Mouse (Mus musculus): Measurements from ENCODE around the gene Trip11.

Gene Trip11

DNA sequence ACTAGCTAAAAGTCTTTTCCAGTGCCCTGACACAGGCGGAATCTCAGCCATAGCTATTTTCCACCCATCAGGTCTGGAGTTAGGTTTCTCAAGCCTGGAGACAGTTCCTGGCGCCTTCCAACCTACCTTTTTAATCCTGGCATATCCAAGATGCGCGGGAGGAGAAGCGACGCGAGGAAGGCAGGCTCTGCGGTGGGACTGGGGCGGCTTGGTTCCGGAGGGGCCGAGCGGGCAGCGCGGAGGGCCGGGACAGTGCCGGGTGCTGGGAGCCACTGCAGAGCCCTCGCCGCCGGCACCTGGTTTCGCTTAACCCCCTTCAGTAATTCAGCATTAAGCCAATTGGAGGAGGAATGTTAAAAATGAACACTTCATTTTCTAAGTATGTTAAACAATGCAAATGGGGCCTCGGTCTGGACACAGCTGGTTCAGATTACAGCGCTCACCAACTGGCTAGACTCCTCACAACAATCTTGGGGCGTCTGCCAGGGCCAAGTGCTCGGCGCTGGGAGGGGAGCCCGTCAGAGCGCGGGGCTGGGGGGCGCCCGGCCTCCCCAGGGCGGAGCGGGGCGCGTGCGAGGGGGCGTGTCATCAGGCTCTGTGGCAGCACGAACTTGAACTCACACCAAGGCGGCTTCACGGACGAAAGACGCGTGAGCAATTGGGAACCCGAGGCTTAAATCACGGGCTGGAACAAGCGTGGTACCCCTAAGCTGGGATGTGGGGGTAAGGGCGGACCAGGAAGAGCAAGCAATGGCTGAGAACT lies 94.3 kb downstream of the Trip11 start, which contains the start of gene Fbln5:
Fbln5 (minus strand) TSS at position 448 of the 763 bp plus-strand sequence.
- DNase-seq, result no peak

DNA sequence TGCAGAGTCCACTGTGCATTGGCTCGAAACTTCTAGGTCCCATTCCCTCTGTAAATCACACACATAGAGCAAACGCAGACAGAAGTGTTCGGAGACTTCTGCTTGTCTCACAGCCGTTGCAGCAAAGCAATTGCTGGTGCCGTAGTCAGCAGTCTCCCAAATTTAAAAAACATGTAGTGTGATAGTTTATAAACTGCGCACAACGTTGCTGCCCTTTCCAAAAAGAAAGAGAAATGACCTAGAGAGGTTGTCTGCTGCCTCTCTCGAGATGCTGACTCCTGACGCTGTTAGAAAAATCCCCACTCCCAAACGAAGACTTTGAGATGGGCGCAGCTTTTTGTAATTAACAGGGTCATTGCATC lies 94.8 kb downstream of the Trip11 start:
- DNase-seq, result no peak

DNA sequence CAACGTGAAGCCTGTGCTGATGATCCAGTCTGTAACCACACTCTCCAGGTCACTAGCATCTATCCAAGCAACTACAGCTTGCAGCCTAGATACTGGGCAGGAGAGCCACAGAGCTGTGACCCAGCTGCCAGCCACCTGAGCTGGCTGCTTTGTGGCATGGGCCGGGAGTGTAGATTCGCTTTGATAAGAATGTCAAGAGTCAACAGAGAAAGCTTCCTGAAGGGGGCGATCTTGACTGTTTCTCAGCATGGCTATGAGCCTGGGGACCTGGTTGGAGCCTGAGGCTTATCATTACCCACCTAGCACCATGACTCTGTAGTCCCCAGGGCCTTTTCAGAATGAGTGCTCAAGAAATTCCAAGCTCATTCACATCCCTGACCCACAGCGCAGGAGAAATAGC lies 96.3 kb downstream of the Trip11 start:
- DNase-seq, result no peak

DNA sequence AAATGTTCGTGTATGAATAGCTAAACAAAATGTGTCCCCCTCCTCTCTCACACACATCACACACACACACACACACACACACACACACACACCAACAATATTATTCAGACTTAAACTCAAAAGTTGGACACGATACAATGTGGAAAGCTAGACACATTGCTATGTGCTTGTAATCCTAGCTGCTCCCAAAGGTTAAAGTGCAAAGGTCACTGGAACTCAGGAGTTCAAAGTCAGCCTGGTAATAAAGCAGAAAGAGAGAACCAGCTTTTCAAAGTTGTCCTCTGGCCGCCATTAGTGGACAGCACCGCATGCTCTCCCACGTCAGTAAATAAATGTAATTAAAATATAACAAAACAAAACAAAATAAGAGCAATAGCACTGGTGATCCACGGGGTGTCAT lies 97.3 kb downstream of the Trip11 start:
- DNase-seq, result no peak

DNA sequence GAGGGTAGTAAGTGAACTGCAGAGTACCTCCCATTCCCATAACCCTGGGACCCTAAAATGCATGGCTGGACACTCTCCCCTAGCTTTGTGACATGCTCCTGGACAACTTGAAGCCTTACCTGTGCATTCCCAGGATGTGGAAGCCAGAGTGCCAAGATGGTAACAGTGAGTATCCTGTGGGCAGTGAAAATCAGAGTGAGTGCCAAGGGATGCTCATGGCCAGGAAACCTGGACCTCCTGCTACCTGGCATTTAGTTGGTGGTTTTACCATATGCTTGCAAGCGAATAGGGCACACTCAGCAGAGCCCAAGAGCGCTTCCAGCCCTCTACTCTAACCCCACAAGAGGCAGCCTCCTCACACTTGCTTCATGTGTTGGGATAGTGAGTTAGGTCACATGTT lies 98.6 kb downstream of the Trip11 start:
- DNase-seq, result no peak

DNA sequence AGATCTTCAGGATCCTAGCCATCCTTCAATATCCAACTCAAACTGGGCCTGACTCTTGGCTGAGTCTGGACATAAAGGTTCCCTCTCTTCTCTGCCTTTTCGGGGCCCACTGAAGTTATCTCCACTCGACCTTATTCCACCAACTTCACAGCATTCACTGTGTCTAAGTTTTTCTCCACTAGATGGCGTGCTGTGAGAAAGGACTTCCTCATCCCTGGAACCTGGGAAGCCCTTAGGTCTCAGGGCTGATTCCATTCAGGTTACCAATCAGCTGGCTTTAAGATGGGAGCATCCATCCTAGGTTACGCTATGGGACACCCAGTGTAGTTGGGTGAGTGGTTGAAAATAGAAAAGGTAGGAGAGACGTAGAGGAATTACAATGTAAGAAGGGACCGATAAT lies 101.9 kb downstream of the Trip11 start:
- no peak for DNase-seq

DNA sequence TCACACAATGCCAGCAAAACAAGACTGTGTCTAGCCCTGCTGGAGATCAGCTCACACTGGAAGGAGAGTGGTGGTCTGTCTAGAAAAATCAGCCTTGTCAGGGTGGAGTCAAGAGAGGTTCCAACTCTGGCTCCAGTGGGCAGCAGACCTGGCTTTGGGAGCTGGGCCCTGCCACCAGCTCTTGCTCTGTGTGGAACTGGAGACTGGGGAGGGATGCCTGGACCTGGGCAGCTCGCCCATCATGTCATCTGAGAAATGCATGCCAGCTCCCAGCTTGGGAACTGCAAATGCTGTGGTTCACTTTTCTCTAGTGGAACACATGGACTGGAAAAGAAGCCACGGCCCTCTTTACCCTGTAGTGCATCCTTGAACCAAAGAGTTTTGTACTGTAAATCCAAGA lies 102.6 kb downstream of the Trip11 start:
- DNase-seq, result no peak

DNA sequence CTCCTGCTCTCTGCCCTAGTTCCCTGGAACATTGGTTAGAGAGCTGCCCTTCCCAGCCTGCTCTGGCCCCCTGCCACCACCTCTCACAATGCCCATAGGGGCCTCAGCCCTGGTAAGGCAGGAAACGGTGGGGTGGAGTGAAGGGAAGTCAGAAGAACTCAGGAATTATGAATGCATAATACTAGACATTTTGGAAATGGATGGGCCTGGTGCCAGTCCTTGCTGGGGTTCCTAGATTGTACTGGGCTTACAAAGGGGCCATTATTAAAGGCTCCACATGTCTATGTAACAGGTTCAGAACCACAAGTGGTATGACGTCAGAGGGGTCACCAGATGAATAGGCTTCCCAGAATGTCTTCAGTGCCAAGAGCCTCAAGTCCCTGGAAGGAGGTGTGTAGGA lies 105.7 kb downstream of the Trip11 start:
- DNase-seq, result no peak

DNA sequence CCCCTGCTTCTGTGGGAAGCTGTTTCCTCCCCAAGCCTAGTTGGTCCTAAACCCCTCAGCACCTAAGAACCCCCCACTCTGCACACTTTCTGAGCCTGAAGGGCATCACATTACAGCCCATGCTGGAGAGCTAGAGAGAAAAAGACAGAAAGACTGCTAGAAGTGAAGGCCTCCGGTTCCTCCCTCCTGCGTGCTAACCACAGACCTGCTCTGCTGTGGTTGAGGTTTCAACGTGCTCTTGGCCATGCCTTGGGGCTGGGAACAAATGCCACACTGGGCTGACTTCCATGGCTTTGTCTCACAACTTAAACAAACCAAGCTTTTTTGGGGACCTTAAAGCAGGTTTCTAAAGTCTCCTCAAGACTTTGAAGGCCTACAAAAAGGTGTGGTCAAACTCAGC lies 110.6 kb downstream of the Trip11 start:
- DNase-seq, result no peak

DNA sequence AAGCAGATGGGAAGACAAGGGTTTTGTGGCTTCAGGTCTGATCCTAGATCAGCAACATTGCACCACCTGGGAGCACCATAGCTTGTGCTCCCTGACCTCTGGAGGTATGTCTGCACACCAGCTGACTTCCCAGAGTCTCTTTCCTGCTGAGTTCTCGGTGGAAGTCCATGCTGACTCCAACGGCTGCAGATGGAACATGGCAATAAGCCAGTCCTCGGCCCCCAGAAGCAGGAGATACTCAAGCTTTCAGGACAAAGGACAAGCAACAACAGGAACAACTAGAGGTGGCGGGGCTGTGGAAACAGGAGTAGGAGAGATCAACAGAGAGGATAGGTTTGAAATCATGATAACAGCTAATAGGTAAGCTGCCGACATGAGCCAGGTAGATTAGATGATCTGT lies 111.3 kb downstream of the Trip11 start:
- no peak for DNase-seq

DNA sequence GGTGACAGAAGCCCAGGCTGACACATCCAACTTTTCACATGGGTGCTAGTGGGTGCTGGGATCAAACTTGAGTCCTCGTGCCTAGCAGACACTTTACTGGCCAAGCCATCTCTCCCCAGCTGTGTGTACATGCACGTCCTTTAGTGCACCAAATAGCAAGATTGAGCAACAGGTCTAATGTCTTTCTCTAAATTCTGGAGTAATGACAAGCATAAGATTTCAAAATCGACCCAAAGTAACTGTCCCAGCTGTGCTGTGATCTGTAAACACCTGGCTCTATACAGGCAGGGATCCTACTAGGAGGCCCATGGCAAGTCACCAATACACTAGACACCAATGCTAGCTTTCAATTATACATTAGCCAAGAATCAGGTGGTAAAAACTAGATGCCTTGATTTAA lies 112.0 kb downstream of the Trip11 start:
- DNase-seq, result no peak

DNA sequence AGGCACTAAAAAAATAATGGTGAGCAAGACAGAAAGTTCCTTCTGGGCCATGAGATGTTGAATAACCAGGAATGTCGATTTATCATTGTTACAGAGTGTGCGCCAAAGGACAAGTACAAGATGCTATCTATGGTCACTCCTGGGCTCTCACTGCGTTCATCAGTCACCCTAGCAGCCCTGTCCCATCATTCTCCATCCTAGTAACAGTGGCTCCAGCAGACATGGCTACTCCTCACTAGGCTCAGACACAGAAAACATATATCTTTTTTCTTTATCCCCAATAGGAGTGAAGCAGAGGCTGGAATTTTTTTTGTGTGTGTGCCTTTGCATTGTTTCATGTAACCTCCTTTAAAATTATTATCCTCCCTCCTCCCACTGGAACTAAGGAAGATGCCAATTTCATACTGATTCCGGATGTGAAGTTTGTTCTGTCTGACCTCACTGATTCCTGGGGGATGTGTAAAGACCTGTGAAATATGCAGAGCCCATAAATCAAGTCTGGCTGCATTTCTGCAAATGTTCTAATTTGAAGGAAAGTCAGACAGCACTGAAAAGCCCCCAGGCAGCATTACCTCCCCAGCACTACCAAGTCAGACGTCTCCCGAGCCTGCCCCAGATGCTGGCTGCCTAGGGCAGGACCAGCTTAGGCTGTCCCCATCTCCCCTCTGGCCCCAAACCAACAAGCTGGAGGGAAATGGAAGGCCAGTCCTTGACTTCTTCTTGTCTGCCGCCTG lies 114.7 kb downstream of the Trip11 start:
- DNase-seq, result no peak

DNA sequence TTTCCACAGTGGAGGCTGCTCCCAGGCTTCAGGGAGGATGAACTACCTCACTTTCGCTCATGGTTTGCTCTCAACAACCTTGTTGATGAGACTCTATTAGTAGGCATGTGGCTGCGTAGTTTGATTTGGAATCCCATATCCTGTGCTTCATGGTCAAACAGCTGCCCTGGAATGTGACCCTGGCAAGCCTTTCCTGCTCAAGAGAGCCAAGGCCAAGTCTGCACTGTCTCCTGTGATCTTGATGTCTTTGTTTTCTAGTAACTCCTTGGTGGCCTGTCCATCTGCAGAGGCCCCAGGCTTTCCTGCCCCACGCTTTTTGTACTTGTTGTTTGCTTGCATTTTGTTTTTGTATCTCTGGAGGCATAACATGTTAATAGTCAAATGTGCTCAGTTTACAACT lies 118.6 kb downstream of the Trip11 start:
- no peak for DNase-seq

DNA sequence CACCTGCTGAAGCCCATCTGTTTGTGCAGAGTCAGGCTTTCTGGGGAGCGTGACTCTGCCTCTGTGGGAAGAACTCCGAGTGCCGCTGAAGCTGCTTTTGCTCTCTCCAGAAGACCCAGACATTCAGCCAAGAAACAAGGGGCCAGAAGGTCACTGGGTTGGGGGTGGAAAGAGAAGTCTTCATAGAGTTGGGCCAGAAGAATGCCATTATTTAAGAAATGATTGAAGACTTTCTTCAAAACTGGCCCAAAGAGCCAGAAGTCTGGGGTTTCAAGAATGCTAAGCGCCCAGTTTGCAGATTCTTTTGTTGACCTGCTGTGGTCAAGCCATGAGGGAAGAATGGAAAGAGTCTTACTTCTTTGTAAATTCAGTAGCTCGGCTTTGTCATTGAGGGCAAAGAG lies 119.8 kb downstream of the Trip11 start:
- DNase-seq, result no peak

DNA sequence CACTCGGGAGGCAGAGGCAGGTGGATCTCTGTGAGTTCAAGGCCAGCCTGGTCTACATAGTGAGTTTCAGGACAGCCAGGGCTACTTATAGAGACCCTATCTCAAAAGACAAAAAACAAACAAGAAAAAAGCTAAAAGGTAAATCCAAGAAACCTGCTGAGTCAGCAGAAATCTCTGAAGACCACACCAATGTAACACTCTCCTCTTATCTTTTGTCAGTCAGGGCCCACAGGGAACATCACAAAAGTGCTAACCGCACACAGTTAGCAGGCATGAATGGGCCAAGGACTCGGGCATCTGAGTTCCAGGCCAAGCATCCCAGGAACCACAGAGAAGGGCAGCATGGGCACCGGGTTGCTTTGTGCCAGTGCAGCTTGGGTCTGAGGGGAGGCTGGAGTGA lies 120.4 kb downstream of the Trip11 start:
- DNase-seq, result no peak

DNA sequence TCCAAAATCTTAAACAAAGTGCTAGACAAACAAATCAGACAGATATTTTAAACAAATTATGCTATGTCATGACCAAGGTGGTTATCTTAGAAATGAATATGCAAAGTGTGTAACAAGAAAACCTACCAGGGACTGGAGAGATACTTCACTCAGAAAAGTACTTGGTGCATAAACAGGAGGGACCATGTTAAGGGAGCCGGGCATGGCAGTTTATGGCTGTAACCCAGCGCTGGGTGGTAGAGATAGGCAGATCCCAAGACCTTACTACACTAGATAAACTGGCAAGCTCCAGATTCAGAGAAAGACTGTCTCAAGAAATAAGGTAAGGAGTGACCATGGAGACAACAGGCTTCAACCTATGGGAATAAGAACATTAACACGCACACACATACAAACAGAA lies 123.3 kb downstream of the Trip11 start:
- DNase-seq, result no peak

DNA sequence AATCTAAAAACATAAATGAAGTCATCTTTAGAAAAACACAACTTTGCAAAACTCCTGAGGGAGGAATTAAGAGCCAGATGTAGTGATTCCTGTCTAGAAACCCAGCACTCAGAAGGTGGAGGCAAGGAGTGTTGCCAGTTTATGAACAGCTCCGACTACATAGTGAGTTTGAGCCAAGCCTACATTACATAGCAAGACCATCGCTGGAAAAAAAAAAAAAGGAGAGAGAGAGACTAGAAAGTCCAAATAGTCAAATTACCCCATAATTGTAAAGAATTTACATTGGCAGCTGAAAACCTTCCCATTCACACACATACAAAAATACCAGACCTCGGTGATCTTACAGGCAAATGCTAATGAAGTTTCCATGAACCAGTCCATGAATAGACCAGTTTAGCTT lies 123.8 kb downstream of the Trip11 start:
- no peak for DNase-seq
